ENCODE assay signal across 10 mouse cellular contexts in the genomic region with DNA sequence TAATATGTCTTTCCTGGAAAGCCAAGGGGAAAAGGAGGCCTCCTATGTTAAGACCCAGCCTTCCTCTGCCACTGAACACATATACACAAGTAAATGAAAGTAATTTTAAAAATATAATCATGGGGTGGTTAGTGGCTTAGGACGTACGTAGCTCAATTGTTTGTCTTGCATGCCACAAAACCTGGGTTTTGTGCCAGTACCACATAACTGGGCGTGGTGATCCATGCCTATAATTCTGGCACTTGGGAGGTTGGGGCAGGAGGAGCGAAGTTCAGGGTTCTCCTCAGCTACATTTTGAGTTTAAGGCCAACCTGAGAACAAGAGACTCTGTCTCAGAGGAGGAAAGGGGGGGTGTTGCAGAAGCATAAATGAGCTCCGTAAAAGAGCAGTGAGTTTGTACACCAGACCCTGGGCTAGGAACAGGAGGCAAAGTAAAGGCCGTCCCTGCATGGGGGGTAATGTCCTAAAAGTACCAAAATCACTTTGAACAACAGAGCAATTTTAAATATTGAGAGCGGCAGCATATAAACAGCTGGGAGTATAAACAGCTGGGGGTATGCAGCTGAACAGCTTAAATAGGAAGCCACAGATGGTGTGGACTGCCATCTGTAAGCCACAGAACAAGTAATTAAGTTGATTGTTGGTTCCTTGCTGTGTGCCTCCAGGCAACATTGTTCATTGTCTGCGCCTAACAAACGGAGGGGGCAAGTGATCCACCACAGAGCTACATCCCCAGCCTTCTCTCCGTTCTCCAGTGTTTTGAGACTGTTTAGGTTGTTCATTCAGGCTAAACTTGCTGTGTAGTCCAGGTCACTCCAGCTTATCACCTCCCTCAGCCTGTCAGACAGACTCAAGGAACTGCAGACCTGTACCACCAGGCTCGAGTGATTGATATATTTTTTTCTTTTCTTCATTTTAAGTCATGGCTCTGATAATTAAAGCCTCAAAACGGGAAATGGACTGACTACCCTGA. TPM values are rescaled to one million over a fixed set of nuclear protein-coding genes. Genes with fewer than 3 reads are reported as not detected.
DNase-seq lines count a peak whose midpoint lies in the region; ATAC-seq and TF ChIP-seq lines count a peak whose summit lies in the region.
"Had no signal": no experiment of that assay in that cellular context is flagged by ENCODE, and none has a peak within 500 bp of the region (broad histone marks: within the 10 kb centered on the region; RNA-seq: fewer than 3 reads in every experiment).

No protein-coding gene starts in this region.

- no peak for ATAC-seq in midbrain, embryonic 14.5 days (ENCODE audit: low FRiP score, low TSS enrichment)
- no peak for ATAC-seq in midbrain, embryonic 15.5 days (replicated peaks)
- 0 out of 2 replicates have a peak, but pooled peaks have one; percentile 52 for ATAC-seq in forebrain, embryonic 14.5 days
- ATAC-seq in limb, embryonic 15.5 days (ENCODE audit: insufficient number of reproducible peaks, low FRiP score, low TSS enrichment, low read depth), result no peak
- ATAC-seq in cerebellum, adult (ENCODE audit: insufficient number of reproducible peaks, low FRiP score, low TSS enrichment), result no peak

- no peak overlapping the region for H3K4me3 ChIP-seq in midbrain, embryonic 14.5 days (replicated peaks; ENCODE audit: low read depth, low read length)
- H3K4me3 ChIP-seq in midbrain, embryonic 15.5 days, result no peak overlapping the region
- H3K4me3 ChIP-seq in forebrain, embryonic 14.5 days (ENCODE audit: low read depth, low read length), result no peak overlapping the region
- H3K4me3 ChIP-seq in limb, embryonic 15.5 days, result no peak overlapping the region
- H3K4me3 ChIP-seq in layer of hippocampus, adult 2 months, result no peak overlapping the region

- no peaks in the 10 kb centered on the region for H3K36me3 ChIP-seq in midbrain, embryonic 14.5 days (ENCODE audit: control insufficient read depth, insufficient read depth, low read length)
- H3K36me3 ChIP-seq in midbrain, embryonic 15.5 days (replicated peaks), result no peaks in the 10 kb centered on the region
- H3K36me3 ChIP-seq in forebrain, embryonic 14.5 days (ENCODE audit: control insufficient read depth, insufficient read depth, low read length), result no peaks in the 10 kb centered on the region
- H3K36me3 ChIP-seq in limb, embryonic 15.5 days, result no peaks in the 10 kb centered on the region

- no peak for TF ChIP-seq CTCF in layer of hippocampus, adult 2 months (conservative IDR thresholded peaks at IDR 0.05)

- WGBS in midbrain, embryonic 14.5 days, result 52% methylated on average over 12 of the region's 12 CpGs
- WGBS in midbrain, embryonic 15.5 days, result 45% methylated on average over 12 of the region's 12 CpGs
- 41% methylated on average over 12 of the region's 12 CpGs for WGBS in forebrain, embryonic 14.5 days
- 28% methylated on average over 12 of the region's 12 CpGs for WGBS in limb, embryonic 15.5 days

- H3K27me3 ChIP-seq in midbrain, embryonic 14.5 days (ENCODE audit: control insufficient read depth, insufficient read depth, low read length), result peaks cover 34% of the 10 kb centered on the region
- peaks cover 45% of the 10 kb centered on the region for H3K27me3 ChIP-seq in midbrain, embryonic 15.5 days (replicated peaks)
- H3K27me3 ChIP-seq in forebrain, embryonic 14.5 days (replicated peaks; ENCODE audit: control insufficient read depth, insufficient read depth, low read length), result peaks cover 27% of the 10 kb centered on the region
- peaks cover 49% of the 10 kb centered on the region for H3K27me3 ChIP-seq in limb, embryonic 15.5 days

- H3K9me3 ChIP-seq in midbrain, embryonic 14.5 days (ENCODE audit: control insufficient read depth, low read length), result no peaks in the 10 kb centered on the region
- H3K9me3 ChIP-seq in midbrain, embryonic 15.5 days, result no peaks in the 10 kb centered on the region
- H3K9me3 ChIP-seq in forebrain, embryonic 14.5 days (replicated peaks; ENCODE audit: control insufficient read depth, low read length), result no peaks in the 10 kb centered on the region
- H3K9me3 ChIP-seq in limb, embryonic 15.5 days, result no peaks in the 10 kb centered on the region

- H3K9ac ChIP-seq in midbrain, embryonic 14.5 days (replicated peaks; ENCODE audit: low read length), result no peak overlapping the region
- H3K9ac ChIP-seq in midbrain, embryonic 15.5 days, result no peak overlapping the region
- H3K9ac ChIP-seq in forebrain, embryonic 14.5 days (ENCODE audit: low read length), result no peak overlapping the region
- H3K9ac ChIP-seq in limb, embryonic 15.5 days, result no peak overlapping the region

- DNase-seq in midbrain, embryonic 14.5 days, result peak; percentile 65
- DNase-seq in forebrain, embryonic 14.5 days (ENCODE audit: low spot score), result peak; percentile 73
- no peak for DNase-seq in urinary bladder, postnatal 36 days (ENCODE audit: low spot score in 2 of 2)
- no peak for DNase-seq in layer of hippocampus, adult 2 months (ENCODE audit: low spot score in 2 of 2)
- DNase-seq: heart, adult 18-20 months; thymus, adult 18-20 months had no signal

- no peaks in the 10 kb centered on the region for H3K4me1 ChIP-seq in midbrain, embryonic 14.5 days (ENCODE audit: control insufficient read depth, insufficient read depth, low read length)
- H3K4me1 ChIP-seq in midbrain, embryonic 15.5 days, result peaks cover 8% of the 10 kb centered on the region
- no peaks in the 10 kb centered on the region for H3K4me1 ChIP-seq in forebrain, embryonic 14.5 days (ENCODE audit: control insufficient read depth, insufficient read depth, low read length)
- peaks cover 35% of the 10 kb centered on the region for H3K4me1 ChIP-seq in limb, embryonic 15.5 days

- H3K4me2 ChIP-seq in midbrain, embryonic 14.5 days (ENCODE audit: low read length), result no peak overlapping the region
- H3K4me2 ChIP-seq in midbrain, embryonic 15.5 days, result no peak overlapping the region
- H3K4me2 ChIP-seq in forebrain, embryonic 14.5 days (ENCODE audit: low read length), result no peak overlapping the region
- no peak overlapping the region for H3K4me2 ChIP-seq in limb, embryonic 15.5 days

- no peak overlapping the region for H3K27ac ChIP-seq in midbrain, embryonic 14.5 days (replicated peaks; ENCODE audit: low read depth, low read length)
- H3K27ac ChIP-seq in midbrain, embryonic 15.5 days, result no peak overlapping the region
- no peak overlapping the region for H3K27ac ChIP-seq in forebrain, embryonic 14.5 days (ENCODE audit: low read depth, low read length)
- H3K27ac ChIP-seq in limb, embryonic 15.5 days, result peak overlapping the region; percentile 51; the same call in 1 of the 2 replicates
- H3K27ac ChIP-seq in layer of hippocampus, adult 2 months, result no peak overlapping the region

RNA-seq across cellular contexts. Expression of a gene that starts 3.1 kb away (rescaled TPM):
- 0.15 and 0.59 TPM in 2 replicates for polyA plus RNA-seq in midbrain, embryonic 14.5 days (2014; fragmentation: Nextera tagmentation; extraction: Ambion mirVana)
- polyA plus RNA-seq in midbrain, embryonic 15.5 days (2015; fragmentation: Nextera tagmentation; extraction: Ambion mirVana), result 1.8 and 2.0 TPM in 2 replicates
- 2.7 and 3.7 TPM in 2 replicates for polyA plus RNA-seq in forebrain, embryonic 14.5 days (2014; fragmentation: Nextera tagmentation; extraction: Ambion mirVana)
- polyA plus RNA-seq in limb, embryonic 15.5 days (2015; fragmentation: Nextera tagmentation; extraction: Ambion mirVana), result 70.8 and 75.5 TPM in 2 replicates
- under 1 TPM in 1 of 2 experiments, not detected in 1; 0.26 TPM for total RNA-seq in layer of hippocampus, adult 2 months (2021)

RNA-seq across cellular contexts. Expression of a gene that starts 20.6 kb away (rescaled TPM):
- polyA plus RNA-seq in midbrain, embryonic 14.5 days (2014; fragmentation: Nextera tagmentation; extraction: Ambion mirVana), result 0.35 and 1.3 TPM in 2 replicates
- 3.3 and 4.4 TPM in 2 replicates for polyA plus RNA-seq in midbrain, embryonic 15.5 days (2015; fragmentation: Nextera tagmentation; extraction: Ambion mirVana)
- 5.6 and 7.1 TPM in 2 replicates for polyA plus RNA-seq in forebrain, embryonic 14.5 days (2014; fragmentation: Nextera tagmentation; extraction: Ambion mirVana)
- polyA plus RNA-seq in limb, embryonic 15.5 days (2015; fragmentation: Nextera tagmentation; extraction: Ambion mirVana), result 39.0 and 44.4 TPM in 2 replicates
- under 1 TPM; 0.32 to 0.67 TPM for total RNA-seq in layer of hippocampus, adult 2 months (2021)

RNA-seq across cellular contexts. Expression of a gene that starts 53.3 kb away (rescaled TPM):
- not detected in 2 replicates for polyA plus RNA-seq in midbrain, embryonic 14.5 days (2014; fragmentation: Nextera tagmentation; extraction: Ambion mirVana)
- not detected in 2 replicates for polyA plus RNA-seq in midbrain, embryonic 15.5 days (2015; fragmentation: Nextera tagmentation; extraction: Ambion mirVana)
- polyA plus RNA-seq in forebrain, embryonic 14.5 days (2014; fragmentation: Nextera tagmentation; extraction: Ambion mirVana), result not detected in 2 replicates
- polyA plus RNA-seq in limb, embryonic 15.5 days (2015; fragmentation: Nextera tagmentation; extraction: Ambion mirVana), result 13.3 and 15.6 TPM in 2 replicates
- total RNA-seq in layer of hippocampus, adult 2 months (2021), result not detected
- total RNA-seq: megakaryocyte progenitor cell, adult 5-6 weeks had no signal

Comparison
In these comparisons a context has a peak if more than half of its experiments do, and no peak if none do; other contexts are left out.
1. DNase-seq: peak in midbrain, embryonic 14.5 days (single experiment) and forebrain, embryonic 14.5 days (single experiment); none in urinary bladder, postnatal 36 days (0 of 2) and layer of hippocampus, adult 2 months (0 of 2).
2. RNA of a gene that starts 3.1 kb away (polyA plus RNA-seq): 70.8 to 75.5 TPM in limb, embryonic 15.5 days; 2.7 to 3.7 TPM in forebrain, embryonic 14.5 days, 1.8 to 2.0 TPM in midbrain, embryonic 15.5 days and 0.15 to 0.59 TPM in midbrain, embryonic 14.5 days; every median in the first group is over 10 times any median in the second.
3. RNA of a gene that starts 53.3 kb away (polyA plus RNA-seq): 13.3 to 15.6 TPM in limb, embryonic 15.5 days; not detected in midbrain, embryonic 14.5 days, not detected in midbrain, embryonic 15.5 days and not detected in forebrain, embryonic 14.5 days; every median in the first group is over 10 times any median in the second.